Mouse (Mus musculus) lung, embryonic 15.5 days (tissue): ENCODE results near the gene Shc2. TPM values are rescaled to one million over a fixed set of nuclear protein-coding genes. Genes with fewer than 3 reads are reported as not detected.

Source experiments
- ATAC-seq: fragments of 200-750 bp; cut with Nextera tagmentation; 2 replicates; pipeline ENCODE4 v1.8.0; 2017; ENCODE audit warnings: moderate number of reproducible peaks, borderline replicate concordance; ENCODE audit not compliant: low FRiP score, low TSS enrichment; ENCODE audit errors: extremely low read depth
- H3K27ac ChIP-seq: fragments of 300-500 bp; sonication (generic); 2 replicates; pipeline ENCODE4 v1.5.1; 2015; ENCODE audit warnings: moderate library complexity, mild to moderate bottlenecking, inconsistent platforms
- H3K27me3 ChIP-seq: fragments of 300-500 bp; sonication (generic); 2 replicates; pipeline ENCODE4 v1.6.1; 2015; ENCODE audit warnings: inconsistent platforms
- H3K36me3 ChIP-seq: fragments of 300-500 bp; sonication (generic); 2 replicates; pipeline ENCODE4 v1.6.1; 2015; ENCODE audit warnings: inconsistent platforms
- H3K4me1 ChIP-seq: fragments of 300-500 bp; sonication (generic); 2 replicates; pipeline ENCODE4 v1.6.1; 2015; ENCODE audit warnings: inconsistent platforms
- H3K4me2 ChIP-seq: fragments of 300-500 bp; sonication (generic); 2 replicates; pipeline ENCODE4 v1.6.1; 2015; ENCODE audit warnings: inconsistent platforms, mild to moderate bottlenecking, moderate library complexity
- H3K4me3 ChIP-seq: fragments of 300-500 bp; sonication (generic); 2 replicates; pipeline ENCODE4 v1.5.1; 2015; ENCODE audit warnings: mild to moderate bottlenecking, inconsistent platforms
- H3K9ac ChIP-seq: fragments of 300-500 bp; sonication (generic); 2 replicates; pipeline ENCODE4 v1.6.1; 2015; ENCODE audit warnings: inconsistent platforms
- H3K9me3 ChIP-seq: fragments of 300-500 bp; sonication (generic); 2 replicates; pipeline ENCODE4 v1.6.1; 2016; ENCODE audit warnings: inconsistent platforms
- WGBS: fragments of 180-500 bp; shearing (Covaris S2); methylation state at CpG from one replicate; pipeline ENCODE4 v1.1.7; 2015; 5-methylcytosine and 5-hydroxymethylcytosine counted together
- polyA plus RNA-seq: library from polyadenylated mRNA; unstranded; fragments of >200 nt; fragmentation: Nextera tagmentation; extraction: Ambion mirVana; gene quantifications from 2 replicates; pipeline ENCODE4 v1.2.1, GENCODE M21; 2015

Gene Shc2
- polyA plus RNA-seq, 1 experiment from 2014 or later = 6.2 TPM

DNA sequence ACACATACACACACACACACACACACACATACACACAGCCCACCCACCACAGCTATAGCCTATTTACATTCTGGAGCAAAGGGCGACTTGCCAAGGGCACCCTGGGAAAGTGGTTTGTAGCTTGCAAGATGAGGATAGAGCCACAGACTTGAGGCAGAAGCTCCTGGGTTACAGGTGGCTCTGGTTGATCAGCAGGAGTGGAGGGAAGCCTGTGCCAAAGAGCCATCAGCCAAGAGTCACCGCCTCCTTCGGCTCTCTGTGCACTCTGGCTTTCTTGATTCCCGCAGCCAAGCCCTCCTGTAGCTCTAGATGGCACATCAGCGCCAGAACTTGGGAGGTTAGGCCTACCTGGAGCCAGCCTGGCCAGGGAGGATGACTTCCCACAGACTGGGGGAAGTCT lies 26.4 kb downstream of the Shc2 start:
- no peak overlapping the region for H3K4me2 ChIP-seq
- no peak overlapping the region for H3K27ac ChIP-seq
- H3K9ac ChIP-seq = no peak overlapping the region
- H3K36me3 ChIP-seq = no peaks in the 10 kb centered on the region
- no peaks in the 10 kb centered on the region for H3K9me3 ChIP-seq
- peaks cover 36% of the 10 kb centered on the region for H3K27me3 ChIP-seq
- ATAC-seq = no peak
- H3K4me1 ChIP-seq = peaks cover 23% of the 10 kb centered on the region
- no peak overlapping the region for H3K4me3 ChIP-seq
- 21% methylated on average over 5 of the region's 5 CpGs for WGBS

GRCm38 (mm10) chr10:79609276-79609675 lies 28.4 kb downstream of the Shc2 start:
- H3K9me3 ChIP-seq = no peaks in the 10 kb centered on the region
- H3K4me1 ChIP-seq = peaks cover 23% of the 10 kb centered on the region
- no peaks in the 10 kb centered on the region for H3K36me3 ChIP-seq
- ATAC-seq = no peak
- WGBS = 62% methylated on average over 3 of the region's 3 CpGs
- no peak overlapping the region for H3K4me2 ChIP-seq
- no peak overlapping the region for H3K9ac ChIP-seq
- H3K27ac ChIP-seq = no peak overlapping the region
- H3K4me3 ChIP-seq = no peak overlapping the region
- peaks cover 36% of the 10 kb centered on the region for H3K27me3 ChIP-seq

GRCm38 (mm10) chr10:79607892-79608291 lies 29.8 kb downstream of the Shc2 start:
- 39% methylated on average over 2 of the region's 2 CpGs for WGBS
- peaks cover 25% of the 10 kb centered on the region for H3K27me3 ChIP-seq

DNA sequence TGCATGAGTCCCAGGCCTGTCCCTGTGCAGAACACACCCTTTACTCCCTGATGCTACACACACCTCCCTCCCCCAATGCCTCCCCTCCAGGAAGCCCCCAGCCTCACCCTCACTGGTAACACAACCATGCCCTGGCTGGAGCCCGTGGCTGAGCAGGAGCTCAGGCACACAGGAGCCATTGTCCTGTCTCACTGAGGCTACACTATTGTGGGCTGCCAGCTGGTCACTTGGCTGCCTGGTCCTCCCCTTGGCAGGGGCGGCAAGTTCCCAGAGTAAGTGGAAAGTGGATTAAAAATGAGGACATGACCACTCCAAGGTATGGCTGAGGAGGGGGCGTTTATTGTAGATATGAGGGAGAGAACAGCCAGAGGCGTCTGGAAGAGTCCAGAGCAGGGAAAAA lies 31.2 kb downstream of the Shc2 start:
- Histone ChIP-seq H3K9me3 (no peaks in the 10 kb centered on the region), H3K27ac (no peak overlapping the region), H3K9ac (no peak overlapping the region), H3K36me3 (no peaks in the 10 kb centered on the region), H3K4me2 (no peak overlapping the region), H3K27me3 (peaks cover 12% of the 10 kb centered on the region), H3K4me1 (no peaks in the 10 kb centered on the region), H3K4me3 (no peak overlapping the region)
- WGBS = 56% methylated on average over 4 of the region's 4 CpGs
- ATAC-seq = no peak

More at GRCm38 (mm10) chr10:79607892-79608291, 29.8 kb downstream of the Shc2 start:
- Histone ChIP-seq H3K4me1 (peaks cover 12% of the 10 kb centered on the region), H3K4me2 (no peak overlapping the region), H3K36me3 (no peaks in the 10 kb centered on the region), H3K9me3 (no peaks in the 10 kb centered on the region), H3K4me3 (no peak overlapping the region), H3K27ac (no peak overlapping the region), H3K9ac (no peak overlapping the region)
- no peak; the same call in 1 of the 2 replicates for ATAC-seq

- WGBS = 70% methylated on average over 4 of the region's 4 CpGs
- no peak for ATAC-seq
- H3K9ac ChIP-seq = no peak overlapping the region
Observed at GRCm38 (mm10) chr10:79597936-79598230, 39.8 kb downstream of the Shc2 start.

GRCm38 (mm10) chr10:79597051-79597935 lies 40.4 kb downstream of the Shc2 start:
- no peak overlapping the region for H3K4me2 ChIP-seq
- no peaks in the 10 kb centered on the region for H3K36me3 ChIP-seq
- no peak for ATAC-seq
- no peak overlapping the region for H3K4me3 ChIP-seq
- H3K9ac ChIP-seq = no peak overlapping the region
- no peaks in the 10 kb centered on the region for H3K4me1 ChIP-seq
- peaks cover 22% of the 10 kb centered on the region; the same call in 1 of the 2 replicates for H3K27me3 ChIP-seq
- H3K9me3 ChIP-seq = no peaks in the 10 kb centered on the region
- H3K27ac ChIP-seq = no peak overlapping the region
- 33% methylated on average over 13 of the region's 13 CpGs for WGBS

More at GRCm38 (mm10) chr10:79597936-79598230, 39.8 kb downstream of the Shc2 start:
- H3K4me2 ChIP-seq = no peak overlapping the region
- no peaks in the 10 kb centered on the region for H3K4me1 ChIP-seq
- peaks cover 22% of the 10 kb centered on the region; the same call in 1 of the 2 replicates for H3K27me3 ChIP-seq
- no peaks in the 10 kb centered on the region for H3K9me3 ChIP-seq
- H3K36me3 ChIP-seq = no peaks in the 10 kb centered on the region
- no peak overlapping the region for H3K4me3 ChIP-seq
- H3K27ac ChIP-seq = no peak overlapping the region

DNA sequence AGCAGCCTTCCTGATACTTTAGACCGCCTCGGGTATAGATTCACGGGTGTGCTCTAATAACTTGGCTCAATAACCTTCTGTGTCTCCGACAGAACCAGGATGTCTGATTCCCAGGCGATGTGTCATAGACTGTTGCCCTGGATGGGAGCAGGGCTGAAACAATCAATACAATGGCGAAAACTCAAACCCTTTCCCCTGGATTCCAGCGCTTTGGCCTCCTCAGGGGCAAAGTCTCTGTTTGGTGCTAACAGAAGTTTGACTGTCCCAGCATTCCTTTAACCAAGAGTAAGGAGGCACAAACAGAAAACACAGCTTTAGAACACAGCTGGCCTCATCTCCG lies 42.2 kb downstream of the Shc2 start:
- whole genome bisulfite sequencing = 51% methylated on average over 8 of the region's 8 CpGs
- no peak overlapping the region for H3K9ac ChIP-seq
- H3K36me3 ChIP-seq = no peaks in the 10 kb centered on the region
- no peaks in the 10 kb centered on the region for H3K9me3 ChIP-seq
- no peak for ATAC-seq
- no peak overlapping the region for H3K27ac ChIP-seq
- H3K4me1 ChIP-seq = no peaks in the 10 kb centered on the region
- peaks cover 22% of the 10 kb centered on the region; the same call in 1 of the 2 replicates for H3K27me3 ChIP-seq
- H3K4me3 ChIP-seq = no peak overlapping the region
- H3K4me2 ChIP-seq = no peak overlapping the region

DNA sequence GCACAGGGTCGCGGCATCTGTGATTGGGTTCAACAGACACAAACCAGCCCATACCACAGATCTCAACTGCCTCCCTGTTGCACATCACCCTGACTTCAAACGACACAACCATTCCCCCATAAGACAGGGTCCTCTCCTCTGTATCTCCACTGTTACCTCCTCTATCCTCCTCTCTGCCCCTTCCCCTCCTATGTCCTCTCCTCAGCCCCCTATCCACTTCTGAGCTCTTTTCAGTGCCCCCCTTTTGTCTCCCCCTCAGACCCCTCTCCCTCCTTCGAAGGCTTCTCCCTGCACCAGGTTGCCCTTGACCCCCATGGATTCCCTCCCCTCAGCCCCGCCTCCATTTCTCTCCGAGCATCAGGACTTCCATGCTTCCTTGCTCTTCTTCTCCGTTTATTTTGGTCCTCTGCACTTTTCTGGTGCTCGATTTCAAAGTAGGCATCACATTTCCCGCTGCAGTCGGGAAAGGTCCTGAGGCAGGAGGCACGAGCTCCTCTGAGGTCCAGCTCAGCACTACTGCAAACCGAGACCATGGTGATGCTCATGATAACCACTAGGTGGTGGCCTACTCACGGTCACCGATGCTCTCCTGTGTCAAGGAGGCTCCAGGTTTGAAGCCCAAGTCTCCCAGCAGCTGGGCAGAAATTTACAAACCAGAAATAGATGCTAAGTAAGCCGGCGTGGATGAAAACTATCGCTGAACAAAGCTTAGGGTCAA lies 42.7 kb downstream of the Shc2 start:
- 15% methylated on average over 17 of the region's 17 CpGs for WGBS
- H3K4me1 ChIP-seq = no peaks in the 10 kb centered on the region
- H3K9me3 ChIP-seq = no peaks in the 10 kb centered on the region
- no peak for ATAC-seq
- H3K27me3 ChIP-seq = peaks cover 22% of the 10 kb centered on the region; the same call in 1 of the 2 replicates
- H3K4me3 ChIP-seq = no peak overlapping the region
- no peaks in the 10 kb centered on the region for H3K36me3 ChIP-seq
- H3K27ac ChIP-seq = no peak overlapping the region
- no peak overlapping the region for H3K9ac ChIP-seq
- H3K4me2 ChIP-seq = no peak overlapping the region

DNA sequence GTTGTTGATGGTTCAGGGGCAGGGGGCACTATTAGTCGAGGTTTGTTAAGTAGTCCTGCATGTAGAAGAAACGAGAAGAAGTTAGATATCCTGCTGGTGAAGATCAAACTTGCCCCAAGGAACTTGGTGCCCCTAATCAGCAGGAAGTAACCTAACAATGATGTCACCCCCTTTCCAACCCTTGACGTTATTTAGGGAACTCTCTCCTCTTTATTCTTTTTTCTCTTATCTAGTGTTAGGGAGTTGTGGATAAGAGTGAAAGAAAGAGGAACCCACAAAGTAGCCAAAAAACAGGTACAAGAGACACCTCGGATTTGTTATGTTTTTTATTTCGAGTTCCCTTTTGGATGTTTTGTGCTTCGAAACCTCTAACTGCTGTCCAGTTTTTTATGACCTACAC lies 43.6 kb downstream of the Shc2 start:
- Histone ChIP-seq H3K9me3 (no peaks in the 10 kb centered on the region), H3K27me3 (peaks cover 22% of the 10 kb centered on the region; the same call in 1 of the 2 replicates), H3K4me2 (no peak overlapping the region), H3K27ac (no peak overlapping the region), H3K36me3 (no peaks in the 10 kb centered on the region), H3K9ac (no peak overlapping the region), H3K4me1 (no peaks in the 10 kb centered on the region), H3K4me3 (no peak overlapping the region)
- WGBS = 46% methylated on average over 6 of the region's 6 CpGs
- no peak for ATAC-seq

- Histone ChIP-seq H3K27me3 (peaks cover 18% of the 10 kb centered on the region; the same call in 1 of the 2 replicates), H3K4me2 (no peak overlapping the region), H3K36me3 (no peaks in the 10 kb centered on the region), H3K27ac (no peak overlapping the region), H3K9me3 (no peaks in the 10 kb centered on the region), H3K4me3 (no peak overlapping the region), H3K4me1 (no peaks in the 10 kb centered on the region), H3K9ac (no peak overlapping the region)
- ATAC-seq = no peak
- 92% methylated on average over 1 of the region's 1 CpGs for WGBS
Observed at GRCm38 (mm10) chr10:79590702-79591101, 47.0 kb downstream of the Shc2 start.

DNA sequence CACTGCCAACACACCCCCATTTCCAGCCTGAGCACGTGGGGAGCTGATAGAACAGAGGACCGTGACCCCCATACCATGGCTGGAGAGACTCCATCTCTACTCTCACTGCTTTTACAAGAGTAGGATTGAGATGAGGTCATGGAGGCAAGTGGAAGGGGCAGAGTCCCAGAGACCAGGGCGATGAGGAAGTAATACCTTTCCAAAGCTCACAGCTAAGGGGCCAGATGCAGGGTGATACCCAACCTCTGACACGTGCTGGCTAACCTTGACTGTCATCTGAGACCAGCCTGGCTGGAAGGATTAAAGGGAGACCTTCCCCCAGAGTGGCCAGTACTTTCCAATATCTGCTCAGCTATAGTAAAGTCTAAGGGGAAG lies 50.0 kb downstream of the Shc2 start:
- Histone ChIP-seq H3K9ac (no peak overlapping the region), H3K4me1 (no peaks in the 10 kb centered on the region), H3K27me3 (no peaks in the 10 kb centered on the region), H3K36me3 (no peaks in the 10 kb centered on the region), H3K27ac (no peak overlapping the region), H3K9me3 (no peaks in the 10 kb centered on the region), H3K4me3 (no peak overlapping the region), H3K4me2 (no peak overlapping the region)
- ATAC-seq = no peak
- 68% methylated on average over 4 of the region's 4 CpGs for WGBS

DNA sequence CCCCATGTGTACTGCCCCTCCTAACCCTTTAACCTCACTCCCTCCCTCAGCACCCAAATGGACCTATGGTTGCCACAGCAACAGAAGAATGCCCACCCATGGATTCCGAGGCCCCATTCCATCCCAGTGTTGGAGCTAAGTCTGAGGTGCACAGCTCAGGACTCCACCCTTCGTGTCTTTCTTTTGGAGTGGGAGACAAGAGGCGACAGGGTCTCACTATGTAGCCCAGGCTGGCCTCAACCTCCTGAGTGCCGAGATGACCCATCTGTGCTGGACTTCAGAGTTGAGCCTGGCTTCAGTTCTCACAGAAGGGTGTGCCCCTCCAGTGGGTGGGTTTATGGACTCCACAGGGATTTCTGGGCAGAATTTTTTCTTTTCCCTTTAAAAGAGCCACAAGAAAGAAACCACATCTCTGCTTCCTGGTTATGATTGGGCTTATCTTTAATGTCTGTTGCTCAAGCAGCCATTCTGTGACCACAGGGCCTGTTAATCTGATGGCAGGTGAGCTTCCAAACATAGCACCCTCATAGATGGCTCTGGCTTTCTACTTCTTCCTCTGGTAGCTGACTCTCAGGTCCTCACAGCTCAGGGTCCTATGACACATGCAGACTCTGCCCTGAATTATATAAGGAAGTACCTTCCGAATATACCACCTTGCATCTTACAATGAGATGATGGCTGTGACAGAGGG lies 50.5 kb downstream of the Shc2 start, which contains the start of gene Theg:
Gene Theg (minus strand): TSS at position 271 of the 691 bp plus-strand sequence.
- Histone ChIP-seq H3K4me1 (no peaks in the 10 kb centered on the region), H3K9ac (no peak within 1 kb of the TSS), H3K4me2 (no peak within 1 kb of the TSS), H3K36me3 (no peaks in the 10 kb centered on the region), H3K4me3 (no peak within 1 kb of the TSS), H3K27ac (no peak within 1 kb of the TSS), H3K27me3 (no peaks in the 10 kb centered on the region), H3K9me3 (no peaks in the 10 kb centered on the region)
- ATAC-seq = no peak
- 70% methylated on average over 5 of the region's 5 CpGs for WGBS
